Mouse (Mus musculus) natural killer cell, adult 2 months (primary cell): ENCODE data around the gene Kcnab3.

ENCODE experiments used
- DNase-seq, 2 experiments: peaks; one replicate each; pipeline ENCODE4 v3.0.0; 2022; ENCODE audit warnings: low spot score in 2 of 2

Kcnab3 gene

GRCm38 (mm10) chr11:69331929-69332405 is 5.9 kb downstream of the Kcnab3 start:
- peak; percentile 38 to 57 for DNase-seq

- DNase-seq = no peak
These were observed 6.7 kb downstream of the Kcnab3 start for GRCm38 (mm10) chr11:69332713-69333253.

GRCm38 (mm10) chr11:69333922-69334321 is 7.9 kb downstream of the Kcnab3 start:
- DNase-seq = no peak

GRCm38 (mm10) chr11:69334796-69335195 is 8.7 kb downstream of the Kcnab3 start:
- DNase-seq = no peak

- DNase-seq = peak; percentile 53 to 60
These were observed 14.4 kb downstream of the Kcnab3 start, which contains the start of gene Rnf227 for GRCm38 (mm10) chr11:69340161-69341131. Gene Rnf227, plus strand, starts transcription at chr11:69340461.

- DNase-seq = no peak
These were observed 20.4 kb downstream of the Kcnab3 start for GRCm38 (mm10) chr11:69346441-69346840.

- no peak for DNase-seq
These were observed 30.5 kb downstream of the Kcnab3 start for GRCm38 (mm10) chr11:69356544-69356943.

- DNase-seq = no peak
These were observed 31.6 kb downstream of the Kcnab3 start for GRCm38 (mm10) chr11:69357690-69358089.

GRCm38 (mm10) chr11:69362021-69362420 is 36.0 kb downstream of the Kcnab3 start:
- DNase-seq = no peak

GRCm38 (mm10) chr11:69362479-69362878 is 36.4 kb downstream of the Kcnab3 start:
- no peak for DNase-seq

GRCm38 (mm10) chr11:69364376-69364775 is 38.3 kb downstream of the Kcnab3 start:
- DNase-seq = no peak

- DNase-seq = no peak
These were observed 38.9 kb downstream of the Kcnab3 start for GRCm38 (mm10) chr11:69364910-69365309.

- no peak for DNase-seq
These were observed 39.7 kb downstream of the Kcnab3 start for GRCm38 (mm10) chr11:69365722-69366121.

- peak; percentile 83 to 84 for DNase-seq
These were observed 40.2 kb downstream of the Kcnab3 start for GRCm38 (mm10) chr11:69366157-69366854.

GRCm38 (mm10) chr11:69366855-69367615 is 41.0 kb downstream of the Kcnab3 start:
- peak; percentile 19 to 35 for DNase-seq

- DNase-seq = peak; percentile 79 to 86
These were observed 41.7 kb downstream of the Kcnab3 start for GRCm38 (mm10) chr11:69367616-69368355.

GRCm38 (mm10) chr11:69368356-69369214 is 42.5 kb downstream of the Kcnab3 start:
- peak; percentile 50 to 61 for DNase-seq

- DNase-seq = no peak
These were observed 43.3 kb downstream of the Kcnab3 start, which contains the start of gene Chd3 for GRCm38 (mm10) chr11:69369215-69369989. Gene Chd3, minus strand, starts transcription at chr11:69369406.
